Mouse (Mus musculus): ENCODE data around the gene Lsamp.

DNA sequence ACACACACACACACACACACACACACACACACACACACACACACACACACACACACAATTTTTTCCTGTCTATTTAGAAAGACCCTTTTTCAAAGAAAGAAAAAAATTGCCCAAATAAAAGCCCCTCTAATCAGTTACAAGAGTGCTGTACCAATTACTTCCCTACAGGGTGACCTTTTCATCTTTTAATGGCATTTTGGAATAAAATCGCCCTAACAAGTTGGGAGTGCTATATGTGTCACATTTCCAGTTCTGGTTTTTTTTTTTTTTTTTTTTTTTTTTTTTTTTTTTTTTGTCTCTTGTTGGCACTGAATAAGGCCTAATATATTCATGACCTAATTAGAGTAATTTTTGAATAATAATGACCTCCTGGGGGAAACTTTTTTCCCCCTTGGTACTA is 923.7 kb downstream of the Lsamp start:
- no peak for TF ChIP-seq CTCF (IDR thresholded peaks at IDR 0.05; ENCODE audit: low read depth)
- no peak for TF ChIP-seq EP300 (IDR thresholded peaks at IDR 0.05; ENCODE audit: low read depth)
